Mouse (Mus musculus): ENCODE measurements around the gene Fgd6. TPM values are rescaled to one million over a fixed set of nuclear protein-coding genes. Genes with fewer than 3 reads are reported as not detected.

The Fgd6 gene
- polyA plus RNA-seq, 2 experiments from 2014 or later = 1.1 to 1.2 TPM

DNA sequence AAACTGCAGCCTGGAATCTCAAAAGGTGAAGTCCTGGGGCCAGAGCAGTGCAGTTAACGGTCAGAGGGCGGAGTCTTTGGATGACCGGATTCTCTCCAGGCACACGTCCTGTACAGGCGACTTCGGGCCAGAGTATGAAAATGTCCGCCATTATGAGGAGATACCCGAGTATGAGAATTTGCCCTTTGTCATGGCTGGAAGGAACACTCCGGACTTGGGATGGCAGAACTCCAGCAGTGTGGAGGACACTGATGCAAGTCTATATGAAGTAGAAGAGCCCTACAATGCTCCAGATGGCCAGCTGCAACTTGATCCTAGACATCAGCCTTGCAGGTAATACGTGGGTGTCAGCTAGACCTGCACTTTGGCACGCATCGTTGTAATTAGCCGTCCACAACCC, 9.5 kb downstream of the Fgd6 start:
- no peak for ATAC-seq

DNA sequence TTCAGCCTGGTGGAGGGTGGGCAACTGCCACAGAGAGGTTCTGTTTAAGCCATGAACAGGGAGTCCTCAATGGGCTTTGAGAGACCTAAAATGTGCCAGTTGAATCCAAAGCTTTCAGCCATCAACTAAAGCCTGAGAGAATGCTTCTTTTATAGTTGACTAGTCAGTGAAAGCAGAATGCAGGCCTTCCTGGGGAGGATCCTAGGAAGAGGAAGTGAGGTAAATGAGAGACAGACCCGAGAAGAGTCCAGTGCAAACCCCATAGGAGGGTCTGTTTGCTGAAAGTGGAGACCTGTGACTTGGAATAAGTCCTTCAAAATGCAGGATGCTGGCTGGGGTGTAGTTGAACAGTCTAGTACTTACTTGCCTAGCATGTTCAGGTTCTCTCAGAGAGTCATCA, 11.2 kb downstream of the Fgd6 start:
- no peak for ATAC-seq

DNA sequence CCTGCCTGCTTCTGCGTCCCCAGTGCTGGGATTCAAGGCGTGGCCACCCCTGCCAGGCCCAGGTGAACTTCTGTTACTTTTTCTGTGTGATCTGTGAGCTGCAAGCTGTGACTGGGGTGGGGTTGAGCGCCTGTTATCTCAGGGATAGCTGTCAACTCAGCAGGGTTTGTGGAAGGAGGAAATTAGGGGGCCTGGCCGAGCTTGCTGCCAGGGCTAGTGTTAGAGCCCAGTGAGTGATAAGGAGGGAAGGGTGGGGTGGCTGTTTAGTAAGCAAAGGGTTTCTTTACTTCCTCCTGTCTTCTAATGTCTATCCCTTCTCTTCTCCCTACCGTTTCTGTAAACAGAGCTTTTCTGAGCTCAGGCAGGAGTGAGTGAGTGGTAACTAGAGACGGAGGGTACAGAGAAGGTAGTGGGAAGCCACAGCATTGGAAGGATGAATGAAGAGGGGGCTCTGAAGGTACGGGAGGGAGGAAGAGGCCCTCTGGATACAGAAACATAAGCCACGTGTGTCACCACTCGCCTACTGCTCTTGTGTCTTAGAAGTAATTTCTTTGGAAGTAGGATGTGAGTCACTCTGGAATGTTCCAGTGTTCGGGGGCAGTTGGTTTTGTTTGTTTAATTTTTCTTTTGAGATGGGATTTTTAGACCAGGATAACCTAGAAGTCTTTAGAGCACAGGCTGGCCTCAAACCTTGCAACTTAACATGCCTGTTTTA, 12.2 kb downstream of the Fgd6 start:
- ATAC-seq = no peak

DNA sequence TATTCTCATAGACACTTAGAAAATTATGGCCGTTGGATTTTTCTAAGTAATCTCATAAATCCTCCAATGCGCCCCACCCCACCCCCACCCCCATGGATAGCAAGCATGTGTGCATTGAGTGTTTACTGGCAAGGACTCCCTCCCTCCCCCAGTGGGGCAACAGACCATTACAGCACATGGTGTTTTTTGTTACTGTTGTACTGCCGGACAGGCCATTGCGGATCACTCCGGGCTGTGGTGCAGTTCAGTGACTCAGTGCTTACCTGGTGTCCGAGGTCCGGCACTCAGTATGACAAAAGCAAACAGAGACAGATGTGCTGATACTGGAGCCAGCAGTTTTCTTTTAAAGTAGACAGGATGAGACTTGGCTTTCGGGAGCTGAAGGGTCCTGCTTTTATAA, 13.3 kb downstream of the Fgd6 start:
- no peak for ATAC-seq

DNA sequence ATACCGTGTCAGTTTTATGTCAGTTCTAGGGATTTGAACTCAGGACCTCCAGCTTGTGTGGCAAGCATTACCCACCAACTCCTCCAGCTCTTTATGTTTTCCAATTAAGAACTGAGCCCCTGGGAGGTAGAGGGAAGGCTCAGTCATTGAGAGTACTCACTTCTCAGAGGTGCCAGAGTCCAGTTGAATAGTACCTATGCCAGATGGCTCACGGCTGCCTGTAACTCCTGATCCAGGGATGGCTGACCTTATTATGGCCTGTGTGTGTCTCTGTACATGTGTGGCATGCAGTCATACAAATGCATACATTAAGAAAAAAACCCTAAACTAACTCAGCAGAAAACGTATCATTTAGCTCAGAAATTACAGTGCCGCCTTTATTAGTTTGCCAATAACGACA, 14.9 kb downstream of the Fgd6 start:
- no peak for ATAC-seq

DNA sequence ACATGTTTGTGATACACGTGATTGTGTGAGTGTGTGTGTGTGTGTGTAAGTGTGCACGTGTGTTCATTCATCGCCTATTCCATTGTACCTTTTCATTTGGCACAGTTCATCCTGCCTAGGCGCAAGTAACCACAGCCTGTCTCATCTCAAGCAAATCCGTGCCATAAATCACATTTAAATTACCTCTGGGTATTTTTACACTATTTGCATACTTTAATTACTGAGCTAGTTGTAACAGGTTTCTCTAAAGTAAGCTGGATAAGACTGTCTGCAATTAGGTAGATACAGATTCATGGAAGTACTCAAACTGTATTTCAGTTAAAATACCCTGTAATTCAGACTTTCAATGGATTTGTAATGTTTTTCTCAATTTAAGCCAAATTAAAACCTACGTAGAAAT, 20.7 kb downstream of the Fgd6 start:
- ATAC-seq = no peak

DNA sequence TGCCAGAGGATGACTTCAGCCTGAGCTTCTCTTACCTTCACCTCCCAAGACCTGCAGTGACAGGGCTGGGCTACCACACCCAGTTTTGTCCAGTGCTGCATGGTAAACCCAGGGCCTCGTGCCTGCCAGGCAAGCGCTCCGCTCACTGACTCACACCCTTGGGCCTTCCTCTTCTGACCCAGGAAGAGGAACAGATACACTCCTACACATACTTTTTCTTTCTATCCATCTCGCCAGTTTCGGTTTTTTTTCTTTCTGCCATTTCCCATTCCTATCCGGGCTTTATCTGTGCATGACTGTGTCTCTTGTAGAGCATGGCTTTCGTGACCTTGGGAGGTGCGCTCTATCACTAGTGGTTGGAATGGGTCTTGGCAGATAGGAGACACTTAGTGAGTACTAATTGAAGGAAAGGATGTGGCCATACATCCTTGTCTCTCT, 23.8 kb downstream of the Fgd6 start:
- no peak for ATAC-seq

DNA sequence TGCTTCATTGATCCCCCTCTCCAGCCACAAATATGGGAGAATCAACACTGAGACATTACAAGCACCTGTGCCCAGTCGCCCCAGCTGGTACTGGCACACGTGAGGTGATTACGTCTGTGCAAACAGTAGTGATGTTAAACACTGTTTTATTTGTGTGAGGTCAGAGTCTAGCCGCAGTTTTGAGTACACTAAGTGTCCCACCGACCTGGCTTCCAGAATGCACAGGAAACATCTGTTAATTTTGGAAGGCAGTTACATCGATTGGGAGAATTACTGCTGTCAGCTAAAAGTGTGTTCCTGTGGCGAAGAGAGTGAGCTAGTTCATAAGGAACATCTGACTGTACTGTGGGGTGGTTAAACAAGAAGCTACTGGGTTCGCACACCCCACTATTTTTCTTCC, 24.4 kb downstream of the Fgd6 start:
- ATAC-seq = no peak

DNA sequence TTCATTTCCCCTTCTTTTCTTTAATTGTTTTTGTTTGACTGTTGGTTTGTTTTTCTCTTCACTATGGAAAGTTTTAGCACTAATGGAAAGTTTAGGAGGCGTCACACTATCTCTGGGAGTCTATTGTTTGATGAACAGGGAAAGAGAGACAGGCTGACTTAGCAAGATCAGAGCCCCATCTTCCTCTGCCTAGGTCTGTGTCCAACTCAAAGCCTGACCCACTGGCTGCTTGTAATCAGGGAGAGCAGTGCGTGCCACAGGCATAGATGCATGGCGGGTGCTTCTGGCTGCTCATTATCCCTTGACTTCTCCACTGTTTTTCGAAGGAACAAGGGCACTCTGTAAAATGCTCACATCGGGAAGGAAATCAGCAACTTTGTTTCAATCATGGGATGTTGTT, 26.6 kb downstream of the Fgd6 start:
- ATAC-seq = no peak

DNA sequence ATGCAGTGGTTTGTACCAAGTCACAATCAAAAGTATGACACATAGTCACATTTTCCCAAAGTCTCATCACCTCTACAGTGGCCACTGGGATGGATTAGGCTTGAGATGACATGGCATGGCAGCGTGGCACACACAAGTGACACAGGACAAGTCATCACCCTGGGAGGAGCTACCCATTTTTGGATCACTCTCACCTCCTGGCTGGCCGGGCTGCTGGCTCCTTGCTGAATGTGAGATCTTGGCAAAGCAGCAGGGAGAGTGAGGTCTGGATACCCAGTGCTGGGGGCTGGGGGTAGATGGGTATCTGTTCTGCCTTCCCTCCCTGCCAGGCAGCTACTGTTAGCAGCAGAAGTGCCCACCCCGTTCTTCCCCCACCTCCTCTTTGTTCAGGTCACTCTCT, 31.1 kb downstream of the Fgd6 start:
- no peak for ATAC-seq

DNA sequence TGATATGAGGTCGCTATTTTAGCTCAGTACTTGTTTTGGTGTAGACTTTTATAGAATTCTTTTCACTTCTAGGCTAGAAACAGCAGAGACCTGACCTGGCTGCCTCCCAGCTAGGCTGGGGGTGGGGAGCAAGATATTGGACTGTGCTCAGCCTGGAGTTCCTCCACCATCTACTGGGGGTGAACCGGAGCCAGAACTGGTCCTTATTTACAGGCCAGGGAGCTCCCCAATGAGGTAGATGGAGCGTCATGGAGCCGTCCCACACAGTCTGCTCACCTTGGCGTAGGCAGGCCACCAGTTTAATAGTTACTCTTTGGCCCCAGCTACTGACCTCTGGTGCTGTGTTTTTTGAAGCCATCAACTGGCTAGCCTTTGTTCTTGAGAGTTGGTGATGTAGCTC, 32.9 kb downstream of the Fgd6 start:
- no peak for ATAC-seq

DNA sequence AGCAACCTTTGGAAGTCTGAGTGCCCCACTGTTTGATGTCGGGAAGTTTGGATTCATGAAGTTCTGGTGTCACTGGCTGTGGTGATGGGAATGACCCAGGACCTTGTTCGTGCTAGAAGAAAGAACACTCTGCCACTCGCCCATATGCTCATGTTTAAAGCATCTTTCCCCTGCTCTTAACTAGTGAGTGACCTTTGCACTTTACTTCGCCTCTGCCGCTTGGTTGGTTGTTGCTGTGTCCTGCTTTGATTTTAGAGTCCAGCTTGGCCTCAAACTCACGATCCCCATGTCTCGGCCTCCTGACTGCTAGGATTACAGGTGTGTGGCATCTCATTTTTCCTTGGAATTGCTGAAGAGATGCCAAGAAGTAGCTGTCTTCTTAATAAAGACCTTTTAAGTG, 35.8 kb downstream of the Fgd6 start:
- no peak for ATAC-seq

DNA sequence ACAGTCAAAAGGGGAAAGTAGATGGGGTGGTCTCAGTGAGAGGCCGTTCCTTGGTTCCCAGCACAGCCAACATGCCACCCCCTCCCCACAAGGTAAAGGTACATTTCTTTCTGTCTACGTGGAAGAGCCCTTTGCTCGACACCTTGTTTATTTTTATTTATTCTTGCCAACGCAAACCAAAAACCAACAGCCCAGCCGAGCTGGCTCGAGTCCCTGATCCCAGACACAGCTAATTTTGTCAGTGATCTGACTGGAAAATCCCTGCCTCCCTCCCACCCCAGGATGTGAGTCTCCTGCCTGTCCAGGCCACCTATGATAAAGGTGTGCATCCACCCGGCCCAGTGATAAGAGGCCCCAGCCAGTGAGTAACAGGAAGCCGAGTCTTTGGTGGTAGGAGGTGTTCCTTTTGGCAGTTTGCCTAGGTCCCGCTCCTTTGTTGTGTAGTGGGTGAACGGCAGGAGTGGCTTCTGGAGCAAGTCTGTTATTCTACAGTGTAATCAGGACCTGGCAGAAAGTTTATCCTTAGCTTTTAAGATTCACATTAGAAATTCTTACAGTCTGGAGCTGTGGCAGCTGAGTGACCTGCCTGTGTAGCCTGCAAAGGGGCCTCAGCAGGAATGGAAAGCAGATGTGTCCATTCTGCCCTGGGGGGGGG, 36.6 kb downstream of the Fgd6 start:
- ATAC-seq = peak; percentile 32

DNA sequence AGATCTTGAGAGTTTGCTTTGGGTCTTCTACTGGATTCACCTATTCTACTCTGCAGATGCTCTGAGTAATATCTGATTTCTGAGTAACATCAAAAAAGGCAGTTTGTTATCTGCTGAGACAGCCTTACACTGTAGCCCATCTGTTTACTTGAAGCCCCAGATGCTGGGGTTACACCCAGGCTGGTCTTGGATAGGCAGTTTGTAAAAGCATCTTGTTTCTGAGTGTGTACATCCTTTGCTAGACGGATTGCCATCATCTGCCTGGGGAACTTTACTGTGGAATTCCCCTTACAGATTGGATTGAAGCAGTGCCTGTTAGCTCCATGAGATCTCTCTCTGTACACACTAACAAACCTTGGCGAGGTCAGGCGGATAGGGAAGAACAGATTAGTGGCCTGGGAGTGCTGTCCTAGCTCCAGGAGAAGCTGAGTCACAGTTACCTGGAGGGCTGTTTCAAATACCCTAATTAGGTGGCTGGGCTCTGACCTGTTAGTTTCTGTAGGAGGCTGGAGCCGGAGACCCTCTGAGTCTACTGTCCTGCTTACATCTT, 37.2 kb downstream of the Fgd6 start:
- ATAC-seq = no peak

DNA sequence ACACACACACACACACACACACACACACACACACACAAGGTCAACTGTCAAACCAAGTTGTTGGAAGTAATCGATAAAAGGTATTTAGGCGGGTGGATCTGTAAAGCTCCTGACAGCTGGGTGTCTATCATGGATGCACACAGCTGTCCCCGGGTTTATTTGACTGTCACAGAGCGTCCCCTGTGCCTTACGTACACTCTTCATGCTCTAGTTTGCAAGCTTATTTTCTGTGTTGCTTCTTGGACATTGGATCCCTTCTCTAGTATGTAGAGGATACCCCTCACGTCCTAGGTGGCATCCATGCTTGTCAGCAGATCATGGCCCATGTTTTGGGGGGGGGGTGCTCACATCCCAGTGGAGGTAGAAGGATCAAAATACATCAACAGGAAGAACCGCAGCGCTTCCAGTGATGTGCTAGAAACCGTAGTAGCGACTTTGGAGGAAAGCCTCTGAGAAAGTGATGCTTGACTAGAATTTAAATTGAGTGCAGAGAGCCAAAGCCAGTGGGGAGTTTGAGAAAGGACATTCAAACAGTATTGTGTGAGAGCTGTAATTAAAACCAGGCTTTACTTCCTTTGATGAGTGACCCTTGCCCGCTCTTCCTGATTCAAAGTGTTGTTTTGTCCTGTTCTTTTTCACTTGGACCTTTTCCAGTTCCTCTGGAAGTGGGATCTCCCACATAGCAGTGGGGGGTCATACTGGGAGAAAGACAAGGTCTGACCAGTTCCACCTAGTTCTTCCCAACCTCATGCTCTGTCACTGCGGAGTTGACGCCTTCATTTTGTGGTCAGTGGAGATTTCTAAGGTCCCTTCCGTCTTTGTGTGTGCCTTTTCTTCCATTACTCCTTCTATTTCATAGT, 41.4 kb downstream of the Fgd6 start:
- ATAC-seq = no peak

DNA sequence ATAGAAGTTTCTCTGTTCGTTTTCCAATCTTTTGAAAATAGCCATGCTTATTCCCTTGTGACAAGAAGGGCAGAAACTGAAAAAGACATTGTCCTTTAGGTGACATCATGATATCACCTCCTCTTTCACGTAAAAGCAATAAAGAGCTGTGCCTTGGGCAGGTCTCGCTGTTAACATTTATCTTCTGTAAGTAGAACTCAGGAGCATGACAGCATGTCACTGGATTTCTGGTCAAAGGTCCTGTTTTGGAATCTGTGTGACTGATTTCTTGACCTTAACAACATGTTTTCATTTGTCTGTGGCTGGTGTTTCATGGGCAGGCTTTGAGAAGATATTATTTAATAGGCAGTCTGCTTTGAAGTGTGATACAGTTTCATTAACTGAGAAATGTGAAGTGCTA, 44.9 kb downstream of the Fgd6 start:
- ATAC-seq = no peak

DNA sequence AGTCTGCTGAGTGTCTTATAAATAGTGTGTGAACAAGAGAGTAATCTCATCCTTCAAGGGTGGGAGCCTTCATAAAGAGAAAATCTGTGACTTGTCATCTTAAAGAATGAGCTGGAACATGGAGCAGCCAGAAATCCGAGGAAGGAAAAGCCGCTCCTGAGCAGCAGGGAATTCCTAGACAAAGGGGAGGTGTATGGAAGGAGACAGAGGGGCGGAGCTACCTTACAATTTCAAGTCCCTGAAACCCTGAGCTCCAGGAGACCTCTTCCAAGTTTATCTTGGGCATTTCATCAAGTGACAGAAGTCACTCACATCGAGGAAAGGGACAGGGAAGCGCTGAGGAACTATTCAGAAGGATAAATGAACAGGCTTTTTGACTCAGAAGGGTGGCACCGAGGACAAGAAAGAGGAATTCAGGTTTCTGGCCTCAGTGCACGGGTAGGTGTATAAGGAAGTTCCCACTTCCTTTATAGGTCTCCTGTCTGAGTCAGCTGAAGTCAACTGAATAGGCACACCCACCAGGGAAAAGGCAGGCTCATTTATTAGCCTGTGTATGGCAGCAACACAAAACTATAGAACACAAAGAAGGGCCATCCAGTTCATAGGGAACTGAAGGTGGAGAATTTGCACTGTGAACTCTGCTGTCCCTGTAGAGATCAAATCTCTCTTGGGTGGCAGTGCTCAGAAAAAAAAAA, 46.4 kb downstream of the Fgd6 start:
- ATAC-seq = no peak

DNA sequence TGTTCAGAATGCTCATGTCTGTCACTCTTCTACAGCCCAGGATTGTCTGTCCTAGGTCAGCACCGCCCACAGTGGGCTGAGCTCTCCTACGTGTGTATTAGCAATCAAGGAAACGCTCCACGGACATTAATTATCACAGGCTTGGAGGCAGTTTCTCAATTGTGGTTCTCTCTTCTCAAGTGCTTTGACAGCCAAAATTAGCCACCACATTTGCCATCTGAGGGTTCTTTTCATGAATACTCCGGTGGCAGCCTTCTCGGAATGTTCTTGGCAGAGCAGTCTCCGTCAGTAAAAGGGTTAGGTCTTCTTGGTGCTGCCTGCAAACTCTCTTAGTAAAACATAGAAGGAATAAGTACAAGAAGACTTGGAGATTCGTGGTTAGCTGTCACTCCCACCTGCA, 50.5 kb downstream of the Fgd6 start:
- ATAC-seq = no peak

DNA sequence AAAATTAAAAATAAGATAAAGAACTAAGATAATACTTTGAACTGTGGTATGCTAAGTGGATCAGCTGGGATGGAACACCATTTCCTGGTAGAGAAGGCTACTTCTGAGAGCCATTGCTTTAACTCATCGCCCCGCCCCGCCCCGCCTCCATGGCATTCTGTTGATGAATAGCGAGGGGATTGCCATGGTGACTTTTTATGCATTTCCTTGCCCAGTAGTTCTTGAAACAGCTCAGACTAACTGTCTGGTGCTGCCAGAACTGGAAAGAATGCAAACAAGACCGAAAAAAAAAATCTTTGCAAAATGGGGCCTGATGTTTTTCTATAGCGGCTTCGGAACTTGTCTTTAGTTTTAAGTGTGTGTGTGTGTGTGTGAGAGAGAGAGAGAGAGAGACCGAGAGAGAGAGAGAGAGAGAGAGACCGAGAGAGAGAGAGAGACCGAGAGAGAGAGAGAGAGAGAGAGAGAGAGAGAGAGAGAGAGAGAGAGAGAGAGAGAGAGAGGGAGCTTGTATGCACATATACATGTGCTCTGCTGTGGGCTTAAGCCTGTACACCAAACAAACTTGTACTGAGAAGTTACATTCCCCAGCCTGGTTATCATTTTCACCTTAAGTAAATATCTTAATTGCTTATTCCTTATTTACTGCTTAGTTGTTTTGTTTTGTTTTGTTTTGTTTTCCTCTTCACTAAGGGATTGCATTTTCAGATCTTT, 51.7 kb downstream of the Fgd6 start:
- peak; percentile 96 for ATAC-seq

DNA sequence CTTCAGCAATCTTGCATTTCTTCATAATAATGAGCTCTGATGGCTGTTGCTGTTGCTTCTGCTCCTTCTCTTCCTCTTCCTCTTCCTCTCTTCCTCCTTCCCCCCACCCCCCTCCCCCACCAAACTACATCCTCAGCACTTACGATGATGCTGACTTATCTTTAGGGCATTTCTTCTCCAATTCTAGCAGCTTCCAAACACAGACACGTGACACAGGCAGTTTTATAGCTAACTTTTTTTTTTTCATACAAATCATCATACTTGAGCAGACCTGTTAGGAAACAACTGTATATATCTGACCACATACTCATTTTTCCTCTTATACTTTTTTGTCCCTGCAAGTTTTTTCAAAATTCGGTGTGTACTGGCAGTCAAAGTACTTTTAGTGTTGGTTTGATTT, 54.2 kb downstream of the Fgd6 start:
- no peak for ATAC-seq

DNA sequence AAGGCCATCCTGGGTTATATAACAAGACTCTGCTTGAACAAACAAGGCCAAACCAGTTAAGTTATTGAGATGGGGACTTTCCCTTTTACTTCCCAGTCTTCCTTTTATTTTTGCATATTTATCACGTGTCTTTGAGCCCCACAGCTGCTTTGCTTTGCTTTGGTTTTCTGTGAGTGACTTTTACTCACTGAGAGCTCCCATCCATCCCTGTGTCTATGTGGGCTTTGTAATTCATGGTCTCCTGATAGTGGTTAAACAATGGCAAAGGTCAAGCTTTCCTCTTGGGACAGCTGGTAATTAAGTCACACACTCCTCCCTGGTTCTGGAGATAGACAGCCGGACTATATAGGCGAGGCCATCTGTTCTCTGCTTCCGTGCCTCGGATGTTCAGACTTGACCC, 57.7 kb downstream of the Fgd6 start:
- peak; percentile 65 for ATAC-seq

All from activated CD4-positive, CD25-positive, alpha-beta regulatory T cell, adult 4 months (primary cell).